Mouse (Mus musculus): ENCODE measurements around the gene Tdrd5.

DNA sequence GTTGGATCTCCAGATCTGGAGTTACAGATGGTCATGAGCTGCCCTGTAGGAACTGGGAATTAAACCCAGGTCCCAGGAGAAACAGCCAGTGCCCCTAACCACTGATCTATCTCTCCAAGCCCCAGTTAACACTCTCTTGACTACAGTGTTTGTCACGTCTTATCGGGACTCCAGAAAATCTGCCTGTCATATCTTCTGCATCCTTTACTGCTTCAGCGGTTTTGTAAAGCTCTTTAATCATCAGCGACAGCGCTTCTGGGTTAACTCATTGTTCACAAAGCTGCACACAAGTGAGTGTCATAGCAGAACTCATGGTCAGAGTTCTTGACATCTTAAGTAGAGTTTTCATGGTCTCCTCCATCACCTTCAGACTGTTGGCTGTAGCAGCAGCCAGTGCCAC, 76.6 kb downstream of the Tdrd5 start:
- TF ChIP-seq CTCF (IDR thresholded peaks at IDR 0.05; ENCODE audit: low read depth) (no peak), EP300 (IDR thresholded peaks at IDR 0.05; ENCODE audit: low read depth) (no peak)
